Mouse (Mus musculus) monocyte, adult 5-6 weeks (primary cell): ENCODE measurements at regions not wholly inside any gene's neighbourhood (a gene's known extent, or its start where the extent isn't known, plus 50 kb on each side); places are given as distances from the start of the nearest gene placed in this dataset.
A peak's percentile ranks its signal among the peaks of the same experiment; 100 is the strongest.

Experiments used
- ATAC-seq: fragments of 153-309, 156-312 bp; replicated peaks from 2 replicates; pipeline ENCODE4 v1.8.0; 2017; ENCODE audit warnings: mild to moderate bottlenecking; ENCODE audit not compliant: low TSS enrichment, insufficient number of reproducible peaks, severe bottlenecking, poor library complexity, low FRiP score

DNA sequence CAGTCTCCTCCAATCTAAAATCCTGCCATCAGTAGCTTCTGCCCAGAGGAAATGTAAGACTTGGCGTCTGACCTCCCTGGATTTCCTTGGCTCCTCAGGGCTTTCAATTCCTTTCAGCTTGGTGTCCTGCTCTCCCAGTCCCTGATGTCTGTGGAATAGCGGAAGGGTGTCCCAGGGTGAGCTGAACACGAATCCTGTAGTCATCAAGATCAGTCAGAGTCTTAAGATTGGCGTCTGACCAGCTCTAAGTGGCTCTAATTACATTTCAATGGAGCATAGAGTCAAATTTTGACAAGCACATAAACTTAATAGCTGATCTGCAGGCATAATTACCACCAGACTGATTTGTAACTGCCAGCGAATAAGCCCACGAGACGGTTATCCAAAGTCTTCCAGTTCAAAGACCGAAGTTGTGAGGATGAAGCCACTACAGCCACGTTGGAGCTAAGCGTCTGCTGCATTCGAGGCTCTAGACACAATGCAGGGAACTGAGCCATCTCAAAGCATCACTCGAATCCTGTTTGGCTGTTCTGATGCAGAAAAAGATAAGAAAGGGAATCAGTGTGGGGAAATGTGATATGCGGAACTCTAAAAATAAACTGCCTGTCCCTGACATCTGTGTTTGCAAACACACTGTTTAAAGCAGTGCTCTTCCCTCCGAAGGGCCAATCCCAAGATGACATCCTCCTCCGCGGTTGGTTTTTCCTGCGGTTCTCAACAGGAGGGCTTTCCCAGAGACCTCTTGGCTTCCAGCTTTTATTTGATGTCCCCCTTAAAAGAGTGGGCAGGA, 143.3 kb downstream of the Kdr start:
- no peak for ATAC-seq

DNA sequence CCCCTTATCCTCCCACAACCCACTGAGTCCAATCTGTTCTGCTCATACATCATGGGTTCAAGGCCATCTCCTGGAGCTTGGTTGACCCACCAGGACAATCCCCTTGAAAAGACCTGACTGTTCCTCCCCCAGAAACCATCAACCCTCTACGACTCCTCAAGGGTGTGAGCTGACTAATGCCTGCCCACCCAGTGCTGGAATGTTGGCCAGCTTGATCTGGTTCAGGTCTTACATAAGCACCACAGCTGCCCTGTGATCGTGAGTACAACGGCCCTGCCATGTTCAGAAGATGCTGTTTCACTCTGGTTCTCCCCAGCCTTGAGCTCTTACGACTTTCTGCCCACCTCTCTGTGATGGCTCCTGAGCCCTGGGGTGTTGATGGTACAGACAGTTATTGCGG, 145.9 kb downstream of the Kdr start:
- no peak for ATAC-seq

DNA sequence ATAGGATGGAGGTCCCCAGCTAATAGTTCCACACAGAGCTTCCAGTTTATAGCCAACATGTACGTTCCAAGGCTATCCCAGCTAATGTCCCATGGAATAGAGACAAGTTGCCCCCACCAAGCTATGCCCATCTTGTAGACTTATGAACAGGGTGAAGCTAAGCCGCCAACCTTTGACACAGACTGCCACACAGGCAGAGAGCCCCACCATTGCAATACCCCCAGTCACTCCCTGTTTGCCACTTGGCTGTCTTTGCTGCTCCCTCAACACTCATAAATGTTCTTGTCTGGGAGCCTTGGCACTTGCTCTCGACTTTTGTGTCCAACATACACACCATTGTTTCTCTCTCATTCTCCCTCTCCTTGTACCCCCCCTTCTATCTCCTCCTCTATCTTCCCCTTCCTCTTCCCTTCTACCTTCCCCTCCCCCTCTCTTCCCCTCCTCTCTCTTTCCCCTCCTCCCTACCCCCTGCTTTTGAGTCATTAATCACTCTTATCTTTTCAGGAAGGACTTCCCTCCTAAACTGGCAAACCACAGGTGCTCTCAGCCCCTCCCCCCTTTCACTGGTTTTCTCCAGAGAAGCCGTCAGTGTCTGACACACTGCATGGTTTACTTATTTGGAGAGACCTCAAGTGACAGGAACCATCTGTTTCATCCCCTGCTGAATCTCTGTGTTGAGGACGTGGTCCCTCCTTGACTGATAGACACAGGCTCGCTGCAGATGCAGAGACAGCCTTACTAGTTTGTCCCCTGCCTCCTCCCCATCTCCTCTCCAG, 148.2 kb downstream of the Kdr start:
- ATAC-seq, result no peak

DNA sequence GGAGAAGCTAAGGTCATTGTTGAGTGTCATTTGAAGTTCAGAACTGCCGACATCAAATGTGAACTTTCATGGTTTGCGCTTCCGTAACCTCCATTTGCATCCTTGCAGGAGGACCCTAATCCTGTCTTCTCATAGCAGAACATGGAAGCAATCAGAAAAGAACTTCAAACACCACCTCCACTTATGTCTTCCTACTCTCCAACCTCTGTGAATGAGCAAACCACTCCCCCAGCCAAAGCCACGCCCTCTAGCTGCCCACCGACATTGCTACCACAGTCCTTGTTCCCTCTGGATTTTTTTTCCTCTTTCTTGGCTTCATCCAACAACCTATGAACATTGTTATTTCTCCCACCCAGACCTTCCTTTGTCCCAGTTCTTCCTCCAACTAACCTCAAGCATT, 149.9 kb downstream of the Kdr start:
- ATAC-seq, result no peak

DNA sequence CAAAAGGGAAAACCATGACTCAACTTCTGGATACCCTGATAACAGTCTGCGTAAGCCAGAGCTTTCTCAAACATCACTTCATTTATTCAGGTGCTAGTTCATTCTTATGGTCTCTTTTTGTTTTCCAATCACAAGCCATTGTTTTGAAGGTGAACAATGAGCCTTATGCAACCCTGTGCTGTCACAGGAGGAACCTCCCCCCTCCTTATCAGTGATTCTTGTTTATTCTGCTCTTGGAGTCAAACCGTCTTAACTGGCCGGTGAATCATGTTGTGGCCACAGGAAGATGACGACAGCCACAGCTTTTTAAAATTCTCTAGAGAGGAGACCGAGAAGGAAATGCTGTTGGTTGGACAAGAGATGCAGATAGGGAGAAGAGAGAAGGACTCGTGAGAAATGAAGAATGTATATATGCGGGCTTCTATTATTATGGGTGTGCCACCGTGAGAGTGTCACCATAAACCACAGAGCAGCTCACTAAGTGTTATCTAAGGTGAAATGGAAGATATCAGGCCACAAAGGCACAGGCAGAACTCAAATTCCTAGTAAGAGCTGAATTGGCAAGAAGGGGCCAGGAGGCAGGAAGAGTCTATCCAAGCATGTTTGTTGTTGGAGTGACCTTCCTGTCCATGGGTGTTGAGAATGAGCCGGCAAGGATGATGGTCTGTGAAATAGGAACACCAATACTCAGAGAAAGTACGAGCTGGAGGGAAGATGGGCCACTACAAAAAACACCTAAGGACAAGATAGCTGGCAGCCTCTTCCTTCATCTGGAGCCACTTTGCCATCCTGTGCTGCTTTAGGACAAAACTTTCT, 151.8 kb downstream of the Kdr start:
- peak; percentile 55 for ATAC-seq

DNA sequence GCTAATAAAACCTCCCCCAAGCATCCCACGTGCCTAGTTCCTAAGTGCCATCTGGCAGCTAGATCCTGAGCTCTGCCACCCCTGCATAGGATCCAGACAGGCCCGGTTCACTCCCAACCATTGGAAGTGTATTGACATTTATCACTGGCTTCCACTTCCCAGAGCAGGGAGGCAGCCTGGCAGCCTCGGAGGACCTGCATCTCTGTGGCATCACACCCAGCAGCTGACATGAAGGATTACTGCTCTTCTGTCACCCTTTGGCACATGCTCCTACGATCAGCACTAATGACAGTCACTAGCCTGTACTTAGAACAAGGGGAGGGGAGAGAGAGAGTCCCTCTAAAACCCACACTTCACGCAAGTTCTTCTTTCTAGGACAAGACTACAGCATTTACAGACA, 152.7 kb downstream of the Kdr start:
- ATAC-seq, result no peak

DNA sequence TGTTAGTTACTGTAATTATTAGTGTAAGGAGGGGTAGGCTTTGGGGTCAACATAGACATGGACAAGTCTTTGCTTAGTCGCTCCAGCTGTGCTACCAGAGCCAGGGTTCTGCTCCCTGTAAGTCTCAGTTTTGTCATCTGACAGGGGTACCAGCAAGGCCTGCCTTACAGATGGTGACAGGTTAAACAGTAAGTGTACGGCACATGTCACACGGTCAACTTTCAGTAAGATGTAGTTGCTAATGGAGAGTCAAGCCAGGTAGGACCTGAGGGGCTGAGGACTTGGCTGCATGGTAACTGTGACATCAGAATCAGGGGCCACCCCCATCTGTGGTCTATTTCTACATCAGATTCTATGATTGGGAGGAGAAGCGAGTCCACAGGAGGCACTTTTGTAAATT, 153.6 kb downstream of the Kdr start:
- ATAC-seq, result no peak

DNA sequence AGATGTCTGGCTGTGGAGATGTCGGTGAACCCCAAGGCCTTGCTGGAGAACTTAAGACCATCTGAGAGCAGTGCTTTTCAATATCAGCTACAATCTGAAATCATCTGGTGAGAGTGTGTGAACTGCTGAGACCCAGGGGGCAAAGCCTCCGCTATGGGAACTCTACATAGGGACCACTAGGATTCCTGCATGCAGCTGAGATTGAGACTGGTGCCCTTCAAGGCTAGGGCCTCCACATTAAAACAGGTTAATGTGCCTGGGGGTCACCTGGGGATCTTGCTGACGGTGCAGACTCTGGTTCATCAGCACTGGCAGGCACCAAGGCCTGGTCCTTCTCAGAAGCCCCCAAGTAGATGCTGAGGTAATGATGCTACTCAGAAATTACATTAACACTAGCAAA, 154.6 kb downstream of the Kdr start:
- ATAC-seq, result no peak

DNA sequence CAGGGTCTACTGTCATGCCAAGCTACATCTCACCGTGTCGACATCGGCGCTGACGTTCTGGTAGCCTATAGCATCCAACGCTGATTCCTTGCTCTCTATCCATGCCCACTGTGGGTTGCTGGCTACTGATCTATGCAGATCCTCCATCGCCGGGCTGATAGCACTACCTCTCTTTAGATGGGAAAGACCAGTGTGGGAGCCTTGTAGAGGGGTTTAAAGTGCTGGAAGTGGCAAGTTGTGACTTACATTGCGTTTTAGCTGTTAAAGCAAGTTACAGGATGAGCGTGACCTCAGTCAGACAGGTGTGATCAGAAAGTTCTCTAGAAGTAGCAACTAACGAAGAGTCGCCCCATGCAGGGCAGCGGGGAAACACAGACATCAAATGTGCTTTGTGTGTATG, 160.9 kb downstream of the Kdr start:
- no peak for ATAC-seq

DNA sequence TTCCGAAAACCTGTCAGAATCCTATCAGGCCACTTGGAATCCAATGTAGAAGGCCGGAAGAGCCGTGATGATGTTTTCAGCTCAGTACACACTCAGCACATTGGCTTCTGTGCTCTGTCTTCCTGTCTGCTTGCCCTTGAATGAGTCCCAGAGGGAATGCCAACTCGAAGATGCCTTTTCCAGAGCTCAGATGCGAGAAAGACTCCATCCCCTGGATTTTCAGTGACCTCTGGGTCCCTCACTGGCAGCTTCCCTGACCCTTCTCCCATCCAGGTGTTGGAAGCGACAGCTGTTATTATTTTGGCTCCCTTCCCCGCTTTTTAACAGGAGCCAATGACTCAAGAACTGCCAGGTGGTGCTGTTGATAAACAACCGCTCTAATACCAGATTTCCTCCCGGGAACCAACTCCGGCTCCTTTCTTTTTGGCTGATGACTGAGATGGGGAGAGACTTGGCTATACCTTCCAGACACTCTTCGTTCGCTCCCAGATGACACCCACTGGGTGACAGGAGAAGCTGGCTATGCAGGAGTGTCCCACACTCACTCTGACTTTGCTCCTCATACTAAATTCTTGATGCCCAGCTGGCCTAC, 163.8 kb downstream of the Kdr start:
- ATAC-seq, result no peak

DNA sequence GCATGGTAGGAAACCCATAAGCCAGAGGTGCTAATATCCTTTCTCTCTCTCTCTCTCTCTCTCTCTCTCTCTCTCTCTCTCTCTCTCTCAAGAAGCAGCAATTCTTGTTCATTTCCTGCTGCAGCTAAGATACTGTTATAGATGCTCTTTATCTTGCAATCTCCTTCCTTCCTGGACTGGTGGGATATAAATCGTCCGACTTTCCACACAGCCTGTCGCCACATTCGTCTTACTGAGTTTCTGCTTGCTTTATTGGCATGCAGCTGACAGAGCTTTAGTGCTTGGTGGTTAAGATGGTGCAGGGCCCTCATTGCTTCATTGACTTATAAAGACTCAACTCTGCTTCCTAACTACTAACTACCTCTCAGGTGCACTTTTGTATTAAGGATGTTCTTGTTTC, 165.6 kb downstream of the Kdr start:
- ATAC-seq, result no peak

DNA sequence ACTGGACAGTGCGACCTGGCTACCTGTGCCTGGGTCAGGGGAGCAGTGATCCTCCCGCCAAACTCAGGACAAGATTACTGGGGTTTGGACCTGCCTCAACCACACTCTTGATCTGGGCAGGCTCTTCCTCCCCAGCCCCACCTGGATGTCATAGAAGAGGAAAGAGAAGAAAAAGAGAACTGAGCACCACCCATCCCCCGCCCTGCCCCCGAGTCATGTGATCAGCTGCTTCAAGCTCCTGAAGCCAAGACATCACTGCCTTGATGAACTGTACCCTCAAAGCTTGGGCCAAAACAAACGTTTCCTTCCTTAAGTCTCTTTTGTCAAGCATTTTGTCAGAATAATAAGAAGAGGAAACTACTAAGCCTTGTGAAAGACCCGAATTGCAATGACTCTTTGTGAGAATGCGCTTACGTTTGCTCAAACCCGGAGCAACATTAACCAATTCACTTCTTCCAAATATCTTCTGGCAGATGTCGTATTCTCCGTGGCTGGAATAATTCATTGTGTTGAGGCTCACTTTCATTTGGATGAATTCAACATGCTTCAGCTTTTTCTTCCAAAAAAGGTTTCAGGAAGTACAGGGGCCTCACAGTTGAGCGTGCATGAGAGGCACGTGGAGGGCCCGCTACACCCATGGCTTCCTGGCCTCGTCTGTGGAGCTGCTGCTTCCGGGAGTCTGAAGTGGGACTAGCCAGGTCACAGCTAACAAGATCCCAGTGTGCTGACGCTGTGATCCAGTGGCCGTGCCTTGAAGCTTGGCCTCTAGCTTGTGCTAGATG, 169.5 kb downstream of the Kdr start:
- ATAC-seq, result no peak; the same call in 1 of the 2 replicates

DNA sequence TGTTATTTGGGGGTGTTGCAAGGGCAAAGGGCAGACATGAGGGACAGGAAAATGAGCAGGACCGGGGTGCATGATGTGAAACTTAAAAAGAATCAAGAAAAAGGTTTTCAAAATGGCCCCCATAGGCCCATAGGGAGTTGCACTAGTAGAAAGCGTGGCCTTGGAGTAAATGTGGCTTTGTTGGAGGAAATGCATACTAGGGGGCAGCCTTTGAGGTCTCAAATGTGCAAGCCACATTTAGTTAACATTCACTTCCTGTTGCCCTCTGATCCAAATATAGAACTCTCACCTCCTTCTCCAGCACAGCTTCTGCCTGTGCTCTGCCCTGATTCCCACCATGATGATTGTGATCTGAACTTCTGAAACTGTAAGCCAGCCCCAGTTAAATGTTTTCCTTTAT, 173.2 kb downstream of the Kdr start:
- ATAC-seq, result no peak

DNA sequence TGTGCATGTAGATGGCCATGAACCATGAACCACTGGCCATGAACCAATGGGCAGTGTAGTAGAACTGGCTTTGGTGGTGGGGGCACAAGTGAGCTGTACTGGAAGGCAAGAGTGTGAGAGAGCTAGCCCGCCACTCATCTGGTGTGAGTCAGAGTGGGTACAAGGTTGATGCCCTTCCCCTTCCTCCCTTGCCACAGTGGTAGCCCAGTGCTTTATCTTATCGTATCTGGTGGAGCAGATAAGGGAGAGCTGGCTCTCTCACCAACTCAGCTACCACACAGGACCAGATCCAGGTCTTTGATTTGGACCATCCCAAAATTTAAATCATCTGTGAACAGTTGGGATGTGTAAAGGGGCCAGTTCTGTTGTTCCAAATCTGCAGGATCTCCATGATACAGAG, 173.9 kb downstream of the Kdr start:
- ATAC-seq, result peak; percentile 38

DNA sequence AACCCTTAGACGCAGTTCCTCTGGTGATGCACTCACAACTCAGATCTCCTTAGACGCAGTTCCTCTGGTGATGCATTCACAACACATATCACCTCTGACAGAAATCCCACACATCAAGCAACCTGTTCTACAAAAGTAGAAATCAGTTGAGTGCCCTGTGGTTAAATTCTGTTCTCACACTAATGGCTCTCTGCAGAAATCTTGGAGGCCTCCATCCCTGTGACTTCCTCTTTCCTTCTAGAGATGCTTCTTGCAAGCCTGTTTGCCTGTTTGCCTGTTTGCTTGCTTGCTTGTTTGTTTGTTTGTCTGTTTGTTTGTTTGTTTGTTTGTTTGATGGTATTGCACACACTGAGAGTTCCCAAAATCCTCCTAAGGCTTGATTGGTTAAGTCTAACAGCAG, 175.2 kb downstream of the Kdr start:
- ATAC-seq, result no peak

DNA sequence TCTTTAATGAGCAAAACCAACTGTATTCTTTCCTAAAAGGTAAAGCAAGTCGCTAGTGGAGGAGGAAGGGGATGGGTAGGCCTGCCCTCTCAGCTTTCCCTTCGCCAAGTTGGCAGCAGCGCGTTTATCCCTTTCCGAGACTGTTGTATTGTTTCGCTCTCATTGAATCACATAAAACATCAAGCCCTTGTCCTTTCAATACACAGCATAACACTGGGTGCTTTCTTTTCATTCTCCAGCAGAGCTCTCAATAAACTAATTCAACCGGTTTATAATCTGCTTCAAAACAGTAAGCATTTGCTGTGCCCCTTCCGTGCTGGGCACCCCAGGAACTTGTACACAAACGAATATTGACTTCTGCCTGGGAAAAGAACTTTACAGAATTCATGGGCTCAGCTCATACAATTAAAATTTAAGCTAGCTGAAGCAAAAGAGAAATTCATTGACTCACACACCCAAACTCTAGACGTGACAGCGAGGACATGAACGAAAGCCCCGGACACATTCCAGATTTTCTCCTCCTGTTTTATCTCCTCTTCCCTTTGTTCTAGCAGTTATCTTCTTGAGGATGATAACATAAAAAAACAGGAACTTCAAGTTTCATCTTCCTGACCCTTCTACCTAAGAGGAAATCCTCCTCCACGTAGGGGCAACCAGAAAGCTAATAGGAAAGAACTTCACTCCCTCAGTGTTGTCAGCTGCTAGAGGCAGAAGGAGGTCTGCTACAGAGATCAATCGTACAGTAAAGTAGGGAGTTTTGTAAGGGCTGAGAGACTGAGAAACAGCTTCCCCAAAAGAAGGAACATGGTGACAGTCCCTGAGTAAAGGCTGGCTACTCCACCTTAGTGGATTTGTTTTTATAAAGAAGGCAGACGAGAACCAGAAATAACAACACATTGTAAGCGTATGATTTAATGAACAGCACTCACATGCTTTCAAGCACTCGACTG, 177.9 kb downstream of the Kdr start:
- ATAC-seq, result no peak

DNA sequence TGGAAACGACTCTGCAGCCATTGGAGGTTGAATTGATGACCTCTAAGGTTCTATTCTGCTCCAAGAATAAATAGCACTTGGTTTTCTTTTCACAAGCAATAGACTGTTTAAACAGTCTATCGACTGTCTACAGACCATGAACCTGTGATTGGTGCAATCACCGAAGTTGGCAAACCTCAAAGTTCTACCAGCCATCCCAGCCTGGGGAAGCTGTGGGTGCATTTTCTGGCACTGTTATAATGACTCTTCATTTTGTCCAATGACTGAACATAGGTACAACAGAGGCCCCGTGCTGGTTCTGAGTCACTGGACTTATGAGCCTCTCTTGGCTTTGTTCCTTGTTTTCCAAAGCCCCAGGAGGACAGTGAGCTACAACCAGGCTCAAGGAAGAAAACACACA, 178.6 kb downstream of the Kdr start:
- ATAC-seq, result no peak
